Mouse (Mus musculus) brown adipose tissue, adult 24 weeks (tissue): Measurements from ENCODE around the gene Celf2. TPM values are rescaled to one million over a fixed set of nuclear protein-coding genes. Genes with fewer than 3 reads are reported as not detected.

Experiments used
- H3K27ac ChIP-seq: fragments of 200-500 bp; replicated peaks from 2 replicates; pipeline ENCODE4 v1.5.1; 2012; ENCODE audit warnings: low read depth, mild to moderate bottlenecking, low read length
- H3K4me1 ChIP-seq: fragments of 200-500 bp; 2 replicates; pipeline ENCODE4 v1.6.1; 2012; ENCODE audit warnings: low read length, mixed read lengths; ENCODE audit not compliant: control insufficient read depth, insufficient read depth, insufficient read length
- H3K4me3 ChIP-seq: fragments of 200-500 bp; 2 replicates; pipeline ENCODE4 v1.5.1; 2012; ENCODE audit warnings: low read depth, mild to moderate bottlenecking, low read length, moderate library complexity; ENCODE audit not compliant: insufficient read depth
- polyA plus RNA-seq: library from polyadenylated mRNA; stranded (reverse); fragments of >200 nt; gene quantifications from 2 replicates; pipeline ENCODE4 v1.2.4, GENCODE M21; 2012; ENCODE audit not compliant: missing spikeins, insufficient read depth, insufficient read length

Gene Celf2
- polyA plus RNA-seq, 1 experiment, result 65.7 TPM

DNA sequence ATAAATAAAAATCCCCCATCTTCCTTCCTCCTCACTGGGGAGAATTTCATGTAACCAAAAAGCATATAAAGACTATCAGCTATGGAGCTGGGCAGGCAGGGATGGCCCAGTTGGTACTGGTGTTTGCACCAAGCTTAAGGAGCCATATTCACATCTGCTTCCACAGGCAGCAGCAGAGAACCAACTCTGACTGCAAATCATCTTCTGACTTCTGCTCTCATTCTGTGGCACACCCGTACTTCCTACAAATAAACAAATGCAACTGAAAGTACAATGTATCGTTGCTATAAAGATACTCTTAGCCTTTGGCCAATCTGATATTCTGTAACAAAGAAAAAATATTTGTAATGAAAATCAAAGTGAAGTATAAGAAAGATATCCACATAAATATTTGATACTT is 819.7 kb downstream of the Celf2 start:
- H3K4me3 ChIP-seq, result no peak overlapping the region
- H3K4me1 ChIP-seq, result no peaks in the 10 kb centered on the region
- no peak overlapping the region for H3K27ac ChIP-seq

- Histone ChIP-seq H3K4me1 (no peaks in the 10 kb centered on the region), H3K27ac (no peak overlapping the region), H3K4me3 (no peak overlapping the region)
Measured at GRCm38 (mm10) chr2:6678231-6678630, 831.1 kb downstream of the Celf2 start.

- no peaks in the 10 kb centered on the region for H3K4me1 ChIP-seq
- H3K27ac ChIP-seq, result no peak overlapping the region
- H3K4me3 ChIP-seq, result no peak overlapping the region
Measured at GRCm38 (mm10) chr2:6677457-6677856, 831.9 kb downstream of the Celf2 start.

- Histone ChIP-seq H3K27ac (no peak overlapping the region), H3K4me1 (no peaks in the 10 kb centered on the region), H3K4me3 (no peak overlapping the region)
Measured at GRCm38 (mm10) chr2:6674401-6674800, 835.0 kb downstream of the Celf2 start.

DNA sequence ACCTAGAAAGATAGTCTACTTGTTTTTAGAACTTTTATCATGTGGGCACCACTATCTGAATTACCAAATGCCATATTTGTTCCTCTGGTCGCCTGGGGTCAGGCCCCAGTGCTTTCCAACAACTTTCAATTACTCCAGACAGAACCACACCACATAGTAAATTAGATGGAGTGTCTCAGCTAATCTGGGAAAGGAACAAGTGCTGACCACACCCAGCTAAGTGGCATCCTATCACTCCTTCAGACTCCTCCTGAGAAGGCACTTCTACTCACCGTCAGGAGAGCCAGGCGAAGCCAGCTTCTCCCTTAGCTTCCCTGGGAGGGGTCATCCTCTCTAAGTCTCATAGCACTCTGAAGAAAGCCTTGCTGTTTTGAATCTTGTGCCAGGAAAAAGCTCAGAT is 835.9 kb downstream of the Celf2 start:
- Histone ChIP-seq H3K4me3 (no peak overlapping the region), H3K27ac (no peak overlapping the region), H3K4me1 (no peaks in the 10 kb centered on the region)

- H3K4me3 ChIP-seq, result no peak overlapping the region
- H3K27ac ChIP-seq, result no peak overlapping the region
- H3K4me1 ChIP-seq, result no peaks in the 10 kb centered on the region
Measured at GRCm38 (mm10) chr2:6667611-6668010, 841.8 kb downstream of the Celf2 start.

- H3K4me1 ChIP-seq, result no peaks in the 10 kb centered on the region
- no peak overlapping the region for H3K4me3 ChIP-seq
- H3K27ac ChIP-seq, result no peak overlapping the region
Measured at GRCm38 (mm10) chr2:6659834-6660233, 849.5 kb downstream of the Celf2 start.

- Histone ChIP-seq H3K4me3 (no peak overlapping the region), H3K27ac (no peak overlapping the region), H3K4me1 (no peaks in the 10 kb centered on the region)
Measured at GRCm38 (mm10) chr2:6653719-6654118, 855.6 kb downstream of the Celf2 start.

GRCm38 (mm10) chr2:6651697-6652096 is 857.7 kb downstream of the Celf2 start:
- no peaks in the 10 kb centered on the region for H3K4me1 ChIP-seq
- no peak overlapping the region for H3K27ac ChIP-seq
- H3K4me3 ChIP-seq, result no peak overlapping the region

DNA sequence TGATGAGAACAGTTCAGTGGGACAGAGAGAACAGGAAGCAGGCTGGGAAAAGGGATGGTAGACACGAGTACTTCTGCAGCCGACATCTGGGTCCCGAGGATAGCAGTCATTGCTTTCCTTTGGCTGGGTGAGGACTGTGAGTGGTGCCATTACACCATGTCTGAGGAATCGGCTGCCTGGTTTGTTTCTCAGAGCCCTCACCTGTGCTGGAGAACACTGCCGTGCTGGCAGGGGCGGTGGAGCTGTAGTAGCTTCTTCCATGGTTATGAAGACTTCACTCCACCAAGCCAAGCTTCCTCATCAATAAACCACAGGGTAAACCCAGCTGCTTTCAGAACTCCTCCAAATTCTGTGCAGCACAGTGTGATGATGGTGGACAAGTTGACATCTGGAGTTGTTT is 860.5 kb downstream of the Celf2 start:
- no peaks in the 10 kb centered on the region for H3K4me1 ChIP-seq
- no peak overlapping the region for H3K27ac ChIP-seq
- H3K4me3 ChIP-seq, result no peak overlapping the region

GRCm38 (mm10) chr2:6647028-6647427 is 862.3 kb downstream of the Celf2 start:
- Histone ChIP-seq H3K27ac (no peak overlapping the region), H3K4me1 (no peaks in the 10 kb centered on the region), H3K4me3 (no peak overlapping the region)

- Histone ChIP-seq H3K27ac (no peak overlapping the region), H3K4me3 (no peak overlapping the region), H3K4me1 (no peaks in the 10 kb centered on the region)
Measured at GRCm38 (mm10) chr2:6646325-6646724, 863.0 kb downstream of the Celf2 start.

DNA sequence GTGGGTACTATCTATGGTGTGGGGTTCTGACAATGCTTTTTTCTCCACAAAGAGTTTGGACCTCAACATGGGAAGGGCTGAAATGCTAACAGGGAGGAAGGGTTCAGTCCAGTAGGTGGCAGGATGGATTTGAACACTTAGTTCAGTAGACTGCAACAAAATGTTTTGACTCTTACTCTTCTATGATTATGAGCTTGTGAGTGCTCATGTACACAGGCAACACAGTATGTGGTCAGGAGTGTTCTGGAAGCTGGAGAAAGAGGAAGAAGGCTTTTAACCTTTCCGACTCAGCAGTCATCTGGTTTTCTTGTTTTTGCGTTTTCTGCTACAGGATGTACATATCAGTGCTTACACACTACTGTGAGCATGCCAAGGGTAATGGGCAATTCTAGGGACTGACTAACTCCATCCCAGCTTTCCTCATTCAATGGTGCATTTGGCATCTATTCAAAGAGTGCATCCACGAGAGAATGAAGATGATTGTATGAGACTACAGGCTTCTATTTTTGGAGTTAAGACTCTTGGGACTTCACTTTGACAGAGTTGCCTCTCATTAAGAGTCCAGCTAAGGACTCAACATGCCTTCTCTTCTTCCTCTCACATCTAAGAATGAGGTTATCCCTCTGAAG is 867.0 kb downstream of the Celf2 start:
- no peak overlapping the region for H3K4me3 ChIP-seq

DNA sequence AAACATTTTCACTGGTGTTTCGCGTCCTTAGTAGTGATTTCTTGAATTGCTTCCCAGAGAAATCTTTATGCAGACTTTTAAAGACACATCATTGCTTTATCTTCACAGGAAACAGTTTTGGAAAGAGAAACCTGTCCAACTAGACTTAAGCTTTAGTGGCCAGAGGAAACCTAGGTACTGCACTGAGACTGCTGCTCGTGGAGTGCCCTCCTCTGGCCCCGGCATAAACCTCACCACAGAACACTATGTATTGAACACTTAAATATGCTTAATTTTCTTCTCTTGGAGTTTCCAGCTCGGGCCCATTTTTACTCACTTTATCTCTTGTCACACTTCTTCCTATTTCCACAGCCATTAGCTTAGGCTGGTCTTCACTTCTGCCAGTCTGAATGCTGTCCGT is 870.0 kb downstream of the Celf2 start:
- peaks cover 2% of the 10 kb centered on the region; the same call in 1 of the 2 replicates for H3K4me1 ChIP-seq
- H3K27ac ChIP-seq, result no peak overlapping the region
- no peak overlapping the region for H3K4me3 ChIP-seq

More for the DNA sequence above, 867.0 kb downstream of the Celf2 start:
- Histone ChIP-seq H3K27ac (no peak overlapping the region), H3K4me1 (peaks cover 2% of the 10 kb centered on the region; the same call in 1 of the 2 replicates)

- Histone ChIP-seq H3K4me1 (peaks cover 2% of the 10 kb centered on the region; the same call in 1 of the 2 replicates), H3K4me3 (no peak overlapping the region)
Measured at GRCm38 (mm10) chr2:6637147-6637546, 872.2 kb downstream of the Celf2 start.

DNA sequence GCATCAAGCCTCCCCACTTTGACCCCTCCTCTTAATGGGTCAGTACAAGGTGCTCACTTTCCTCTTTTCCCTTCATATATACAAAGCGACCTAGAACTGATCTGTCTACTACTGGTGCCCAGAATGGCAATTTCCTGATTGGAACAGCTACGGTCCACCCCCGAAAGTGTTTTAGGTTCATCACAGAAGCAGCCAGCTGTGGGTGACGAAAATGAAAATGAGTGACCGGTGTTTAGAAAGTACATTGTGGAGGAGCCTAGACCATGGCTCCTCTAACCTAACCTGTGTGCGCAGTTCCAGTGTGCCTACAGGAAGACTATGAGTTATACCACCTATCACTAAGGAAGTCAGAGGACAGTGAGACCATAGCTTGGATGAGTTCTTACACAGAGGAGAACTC is 874.5 kb downstream of the Celf2 start:
- Histone ChIP-seq H3K4me3 (no peak overlapping the region), H3K27ac (no peak overlapping the region), H3K4me1 (0 out of 2 replicates have a peak, but pooled peaks cover 2% of the 10 kb centered on the region)

More at GRCm38 (mm10) chr2:6637147-6637546, 872.2 kb downstream of the Celf2 start:
- H3K27ac ChIP-seq, result no peak overlapping the region
